Mouse (Mus musculus): ENCODE results near the gene Prpsap1.
"Not testable (repeated sequence)": the region's sequence is repeated elsewhere in the genome, so short reads cannot be mapped to it uniquely, and the experiment has no call there.

Gene Prpsap1

DNA sequence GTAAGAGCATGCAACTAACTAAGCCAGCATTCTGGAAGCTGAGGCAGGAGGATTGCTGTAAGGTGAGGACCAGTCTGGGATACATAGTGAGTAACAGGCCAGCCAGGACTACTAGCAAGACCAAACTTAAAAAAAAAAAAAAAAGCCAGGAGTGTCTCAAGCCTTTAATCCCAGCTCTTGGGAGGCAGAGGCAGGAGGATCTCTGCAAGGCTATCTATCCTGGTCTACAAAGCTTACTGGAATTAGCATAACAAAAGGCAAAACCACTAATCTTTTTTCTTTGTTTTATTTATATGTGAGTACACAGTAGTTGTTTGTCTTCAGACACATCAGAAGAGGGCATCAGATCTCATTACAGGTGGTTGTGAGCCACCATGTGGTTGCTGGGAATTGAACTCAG, 5.8 kb downstream of the Prpsap1 start:
- no peak for DNase-seq (ENCODE audit: low read depth, low spot score)

- DNase-seq (ENCODE audit: low read depth, low spot score), result no peak
Measured at GRCm38 (mm10) chr11:116484261-116484660, 9.7 kb downstream of the Prpsap1 start.

GRCm38 (mm10) chr11:116481776-116482175, 12.2 kb downstream of the Prpsap1 start:
- no peak for DNase-seq (ENCODE audit: low read depth, low spot score)

DNA sequence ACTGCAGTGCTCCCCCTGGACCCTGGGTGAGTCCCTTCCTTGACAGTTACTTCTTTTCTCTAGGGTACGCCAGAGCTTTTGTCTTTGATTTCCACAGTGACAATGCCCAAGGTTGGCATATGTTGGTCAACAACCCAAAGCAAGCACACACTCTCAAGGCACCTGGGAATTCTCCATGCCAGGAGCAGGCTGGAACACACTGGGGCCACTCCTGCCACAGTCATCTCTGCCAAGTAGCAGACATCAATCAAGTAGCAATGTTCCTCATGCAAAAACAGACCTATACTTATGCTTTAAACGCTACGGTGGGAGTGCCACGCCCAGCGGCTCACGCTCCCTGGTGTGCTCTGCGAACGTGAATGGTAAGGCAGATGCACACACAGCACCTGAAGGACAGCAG, 13.0 kb downstream of the Prpsap1 start:
- no peak for DNase-seq (ENCODE audit: low read depth, low spot score)

DNA sequence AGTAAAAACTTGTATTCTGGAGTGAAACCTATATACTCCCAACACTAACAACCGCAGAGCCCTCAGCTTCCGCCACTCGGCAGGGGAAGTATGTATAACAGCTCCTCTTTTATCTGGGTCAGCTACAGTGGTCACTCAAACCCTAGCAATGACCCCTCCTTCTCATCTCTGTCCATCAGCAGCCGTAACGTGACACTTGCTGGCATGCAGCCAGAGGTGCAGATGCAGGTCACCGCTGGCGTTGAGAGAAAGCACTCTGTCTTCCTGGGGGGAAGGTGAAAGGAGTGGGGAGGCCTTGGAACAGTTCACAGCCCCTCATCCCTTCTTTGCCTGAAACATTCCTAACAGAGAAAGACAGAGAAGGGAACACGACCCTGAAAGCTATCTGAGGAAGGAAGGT, 14.2 kb downstream of the Prpsap1 start:
- no peak for DNase-seq (ENCODE audit: low read depth, low spot score)

DNA sequence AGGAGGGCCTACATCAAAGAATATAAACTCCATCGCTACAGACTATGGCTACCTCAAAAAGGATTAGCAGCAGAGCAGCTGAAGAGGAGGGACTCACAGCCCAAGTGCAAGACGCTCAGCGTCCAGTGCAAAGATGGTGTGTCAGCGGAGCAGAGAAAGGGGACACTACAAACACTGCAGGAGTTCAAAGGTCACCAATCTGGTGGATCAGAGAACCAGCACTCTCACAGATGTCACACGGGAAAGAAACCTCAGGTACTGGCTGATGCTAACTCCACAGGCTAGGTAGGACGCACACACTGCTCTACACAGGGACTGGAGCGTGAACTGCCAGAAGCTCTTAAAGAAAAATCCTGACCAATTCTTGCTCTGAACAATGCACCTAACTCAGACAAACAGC, 15.0 kb downstream of the Prpsap1 start:
- no peak for DNase-seq (ENCODE audit: low read depth, low spot score)

DNA sequence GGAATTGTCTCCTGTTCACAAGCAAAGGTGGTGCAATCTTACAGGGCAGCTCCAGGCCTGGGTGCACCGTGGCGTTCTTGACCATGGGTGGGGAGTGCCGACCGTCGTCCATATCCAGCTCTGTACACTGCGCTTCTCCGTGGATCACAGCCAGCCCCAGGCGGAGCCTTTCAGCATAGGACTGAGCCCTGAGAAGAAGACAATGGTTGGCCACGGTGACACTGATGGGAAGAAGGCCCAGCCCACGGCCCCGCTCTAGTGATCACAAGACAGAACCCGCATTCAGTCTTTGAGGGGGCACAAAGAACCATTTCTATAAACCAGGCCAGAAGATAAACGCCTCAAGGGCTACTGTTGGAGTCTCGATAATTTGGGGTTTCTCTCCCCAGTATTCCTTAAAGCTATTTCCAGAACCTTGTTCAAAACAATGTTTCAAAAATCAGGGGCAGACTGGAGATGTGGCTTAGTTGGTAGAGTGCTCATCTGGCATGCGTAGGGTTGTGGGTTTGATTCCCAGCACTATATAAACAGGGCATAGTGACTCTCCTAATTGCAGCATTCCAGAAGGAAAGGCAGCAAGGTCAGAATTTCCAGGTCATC, 16.7 kb downstream of the Prpsap1 start:
- no peak for DNase-seq (ENCODE audit: low read depth, low spot score)

DNA sequence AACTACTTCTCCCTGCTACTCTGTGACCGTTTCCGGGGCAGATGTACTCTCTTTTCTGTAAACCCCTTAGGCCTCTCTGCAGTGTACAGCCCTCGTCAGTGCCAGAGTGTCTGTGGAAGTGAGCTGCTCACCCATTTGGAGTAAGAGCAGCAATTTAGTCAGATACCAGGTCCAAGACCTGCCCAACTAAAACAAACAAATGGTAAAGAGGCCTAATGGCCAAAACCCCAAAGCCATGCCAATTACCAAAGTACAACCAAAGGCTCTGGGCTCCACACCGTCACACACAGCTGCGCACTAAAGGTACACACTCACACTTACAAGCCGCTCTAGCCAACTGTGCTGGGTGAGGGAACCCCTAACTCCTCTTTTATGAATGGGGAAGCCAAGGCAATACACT, 17.3 kb downstream of the Prpsap1 start:
- no peak for DNase-seq (ENCODE audit: low read depth, low spot score)

DNA sequence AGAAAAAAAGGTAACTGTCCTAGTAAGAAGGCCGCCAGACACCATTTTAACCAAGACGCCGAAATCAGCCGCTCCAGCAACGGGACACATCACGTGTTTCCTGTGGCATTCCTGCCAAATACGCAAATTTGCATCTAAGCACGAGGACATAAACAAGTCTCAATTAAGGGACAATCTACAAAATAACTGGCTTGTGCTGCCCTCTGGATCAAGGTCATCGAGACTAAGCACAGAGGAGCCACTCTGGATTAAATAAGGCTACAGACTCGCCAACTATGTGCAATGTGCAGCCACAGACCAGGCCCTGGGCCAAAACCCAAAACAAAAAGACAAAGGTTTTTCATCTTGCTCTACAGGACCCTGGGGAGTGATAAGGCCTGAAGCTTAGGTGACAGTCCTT, 18.0 kb downstream of the Prpsap1 start:
- no peak for DNase-seq (ENCODE audit: low read depth, low spot score)

DNA sequence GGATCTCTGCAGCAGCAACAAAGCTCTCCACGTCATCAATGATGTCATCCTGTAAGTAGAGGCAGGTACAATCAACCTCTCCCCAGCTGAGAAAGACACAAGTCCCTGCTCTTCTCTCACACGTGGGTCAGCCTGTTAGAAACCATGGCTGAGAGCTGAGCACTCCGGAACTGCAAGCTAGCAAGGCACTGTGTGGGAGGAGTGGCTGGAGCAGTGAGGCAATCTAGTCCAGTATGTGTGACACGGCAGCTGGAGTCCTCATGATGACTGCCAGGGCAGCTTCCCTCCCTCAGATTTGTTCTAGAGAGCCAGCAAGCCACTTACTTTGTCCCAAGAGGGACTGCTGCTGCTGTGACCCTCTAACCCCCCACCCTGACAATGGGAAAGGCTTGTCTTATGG, 21.7 kb downstream of the Prpsap1 start:
- DNase-seq (ENCODE audit: low read depth, low spot score), result no peak

- no peak for DNase-seq (ENCODE audit: low read depth, low spot score)
Measured at GRCm38 (mm10) chr11:116470896-116471295, 23.1 kb downstream of the Prpsap1 start.

DNA sequence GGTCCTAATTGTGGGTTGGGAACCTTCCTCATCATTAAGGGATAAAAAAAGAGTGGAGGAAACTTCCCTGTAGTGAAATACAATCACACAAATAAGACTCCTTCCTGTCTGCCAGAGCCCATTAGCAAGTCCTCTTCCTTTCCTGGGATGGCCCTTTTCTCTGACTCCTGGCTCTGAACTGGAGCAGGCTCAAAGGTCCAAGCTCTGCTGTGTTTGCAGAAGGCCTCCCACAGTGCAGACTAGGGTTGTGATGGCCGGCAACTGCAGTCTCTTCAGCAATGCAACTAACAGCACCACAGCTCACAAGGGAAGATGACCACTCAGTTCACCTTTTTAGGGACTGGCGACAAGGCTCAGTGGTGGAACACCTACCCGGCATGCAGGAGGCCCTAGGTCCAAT, 23.8 kb downstream of the Prpsap1 start:
- DNase-seq (ENCODE audit: low read depth, low spot score), result no peak

GRCm38 (mm10) chr11:116468338-116468737, 25.7 kb downstream of the Prpsap1 start:
- DNase-seq (ENCODE audit: low read depth, low spot score), result not testable (repeated sequence)

DNA sequence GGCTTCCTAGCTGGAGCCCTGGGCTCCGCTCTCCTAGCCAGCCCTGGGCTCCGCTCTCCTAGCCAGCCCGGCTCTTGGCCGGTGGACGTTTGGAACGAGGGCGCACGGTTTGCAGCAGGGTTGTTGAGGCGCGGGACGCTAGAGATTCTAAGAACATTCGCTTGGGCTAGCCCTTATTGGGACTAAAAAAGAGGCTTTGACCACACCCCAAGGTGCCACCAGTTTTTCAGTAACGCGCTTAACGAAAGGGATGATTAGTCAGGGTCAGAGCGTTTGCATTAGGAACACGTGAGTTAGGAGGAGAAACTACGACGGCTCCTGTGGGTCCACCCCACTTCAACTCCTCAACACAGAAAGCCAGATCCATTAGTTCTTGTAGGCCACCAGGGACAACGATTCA, 27.9 kb downstream of the Prpsap1 start, which contains the start of gene Qrich2:
Qrich2 (minus strand) TSS at position 101 of the 400 bp plus-strand sequence.
- no peak for DNase-seq (ENCODE audit: low read depth, low spot score)

DNA sequence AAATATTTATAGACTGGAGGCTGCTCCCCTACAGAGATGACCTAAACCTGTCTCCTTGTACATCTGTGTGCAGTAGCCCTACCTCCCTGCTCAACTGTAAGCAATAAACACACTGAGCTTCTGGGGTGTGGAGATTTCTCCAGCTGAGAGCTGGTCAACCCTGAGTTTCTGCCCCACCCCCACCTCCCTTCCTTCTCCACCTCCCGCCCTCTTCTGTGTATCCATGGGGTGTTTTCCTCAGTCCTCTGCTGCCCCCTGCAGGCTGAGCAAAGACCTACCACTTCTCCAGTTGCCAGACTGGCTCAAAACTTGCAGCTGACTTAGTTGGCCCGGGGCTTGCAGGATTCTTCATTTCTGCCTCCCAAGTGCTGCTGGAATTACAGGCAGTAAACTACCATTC, 30.2 kb downstream of the Prpsap1 start:
- peak; percentile 91 for DNase-seq (ENCODE audit: low read depth, low spot score)

DNA sequence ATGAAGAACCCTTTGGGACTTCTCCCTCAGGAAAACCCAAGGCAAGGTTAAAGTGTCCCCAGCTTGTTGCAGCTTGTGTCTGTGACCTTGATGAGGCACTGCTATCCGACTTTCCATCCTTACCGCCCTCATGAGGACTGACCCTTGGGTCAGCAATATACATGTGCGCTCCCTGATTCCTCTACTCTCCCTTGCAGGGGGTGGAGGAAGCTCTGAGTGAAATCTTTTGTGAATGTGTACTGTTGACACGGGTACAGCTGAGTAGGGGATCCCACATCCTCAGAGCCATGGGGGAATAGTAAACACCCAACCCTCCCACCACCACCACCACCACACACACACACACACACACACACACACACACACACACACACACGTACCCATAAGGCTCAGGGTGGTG, 30.7 kb downstream of the Prpsap1 start:
- no peak for DNase-seq (ENCODE audit: low read depth, low spot score)

DNA sequence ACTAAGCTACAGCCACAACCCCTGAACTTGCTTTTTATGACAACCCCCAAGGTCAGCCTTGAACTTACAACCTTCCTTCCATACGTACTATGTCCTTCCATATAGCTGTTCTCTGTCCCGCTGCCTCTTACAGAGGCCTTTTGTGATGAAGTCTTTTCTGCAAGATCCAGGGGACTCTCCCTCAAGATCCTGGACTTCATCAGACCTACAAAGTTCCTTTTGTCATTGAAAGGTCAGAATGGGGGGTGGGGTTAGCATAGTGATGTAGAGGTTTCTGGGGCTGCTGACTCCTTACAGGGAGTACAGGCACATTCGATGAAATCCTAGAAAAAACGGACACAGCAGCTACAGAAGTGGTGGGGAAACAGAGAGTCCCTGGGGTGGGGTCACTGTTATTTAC, 34.2 kb downstream of the Prpsap1 start:
- no peak for DNase-seq (ENCODE audit: low read depth, low spot score)

- no peak for DNase-seq (ENCODE audit: low read depth, low spot score)
Measured at GRCm38 (mm10) chr11:116456234-116456633, 37.8 kb downstream of the Prpsap1 start.

GRCm38 (mm10) chr11:116453889-116454288, 40.1 kb downstream of the Prpsap1 start:
- no peak for DNase-seq (ENCODE audit: low read depth, low spot score)

- no peak for DNase-seq (ENCODE audit: low read depth, low spot score)
Measured at GRCm38 (mm10) chr11:116449341-116449740, 44.7 kb downstream of the Prpsap1 start.

GRCm38 (mm10) chr11:116447822-116448221, 46.2 kb downstream of the Prpsap1 start:
- no peak for DNase-seq (ENCODE audit: low read depth, low spot score)

DNA sequence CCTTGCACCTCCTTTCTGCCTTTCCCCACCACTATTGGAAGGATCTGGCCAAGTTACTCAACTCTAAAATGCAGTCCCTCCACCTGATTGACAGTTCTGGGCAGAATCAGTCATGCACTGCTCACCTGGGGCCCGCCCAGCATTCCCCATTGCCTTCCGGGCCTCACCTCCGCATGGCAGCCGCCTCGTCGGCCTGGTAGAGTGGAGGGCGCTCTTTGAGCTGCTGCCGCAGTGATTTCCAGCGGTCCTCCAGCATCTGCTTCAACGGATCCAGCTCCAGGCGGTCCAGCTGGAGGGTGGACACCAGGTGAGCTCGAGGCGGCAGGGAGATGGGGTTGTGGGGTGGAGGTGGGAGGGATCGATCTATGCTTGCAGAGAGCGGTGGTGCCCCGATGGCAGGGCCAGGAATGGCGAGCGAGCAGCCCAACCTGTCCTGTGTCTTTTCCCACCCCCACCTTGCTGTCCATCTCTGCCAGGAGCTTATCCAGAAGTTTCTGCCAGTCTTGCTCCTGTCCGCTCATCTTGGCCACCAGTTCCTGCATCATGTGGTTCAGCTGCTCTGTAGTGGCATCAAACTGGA, 47.6 kb downstream of the Prpsap1 start:
- DNase-seq (ENCODE audit: low read depth, low spot score), result no peak

- DNase-seq (ENCODE audit: low read depth, low spot score), result peak; percentile 92
Measured at GRCm38 (mm10) chr11:116445596-116446307, 48.2 kb downstream of the Prpsap1 start.
